Mouse (Mus musculus) brain, embryonic 14.5 days (tissue): ENCODE measurements around the gene Dbf4.

Experiments used
- CTCF ChIP-seq: fragments of 200-500 bp; IDR thresholded peaks from 2 replicates; pipeline ENCODE4 v1.5.1; 2012; ENCODE audit warnings: inconsistent platforms, mild to moderate bottlenecking, moderate library complexity, borderline replicate concordance; ENCODE audit not compliant: insufficient read depth, insufficient read length; ENCODE audit errors: extremely low read depth
- POLR2A ChIP-seq: fragments of 200-500 bp; IDR thresholded peaks from 2 replicates; pipeline ENCODE4 v1.6.1; 2012; ENCODE audit warnings: mild to moderate bottlenecking, inconsistent platforms, borderline replicate concordance; ENCODE audit not compliant: poor library complexity, insufficient read depth, insufficient read length, severe bottlenecking; ENCODE audit errors: extremely low read depth

DNA sequence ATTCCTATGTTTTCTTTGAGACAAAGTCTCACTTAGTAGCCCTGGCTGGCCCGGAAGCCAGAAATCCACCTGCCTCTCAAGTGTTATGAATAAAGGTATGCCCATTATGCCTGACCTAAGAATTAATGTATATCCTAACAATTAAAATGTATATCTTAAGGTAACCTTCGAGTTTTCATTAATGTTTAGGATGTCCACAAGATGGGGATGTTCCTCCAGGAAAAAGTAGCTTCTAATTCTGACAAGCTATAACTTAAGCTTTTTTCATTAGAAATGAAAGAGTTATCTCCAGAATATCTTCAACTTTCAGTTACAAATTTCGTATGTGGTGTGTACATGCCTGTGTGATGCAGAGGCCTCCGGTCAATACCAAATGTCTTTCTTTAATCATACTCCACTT is 13.8 kb downstream of the Dbf4 start:
- TF ChIP-seq POLR2A, result no peak
- no peak for TF ChIP-seq CTCF
